Mouse (Mus musculus) layer of hippocampus, adult 11-12 months (tissue): ENCODE results near the gene Vmn2r111.
"Not testable (repeated sequence)": the region's sequence is repeated elsewhere in the genome, so short reads cannot be mapped to it uniquely, and the experiment has no call there.

Experiments
- DNase-seq: peaks from one replicate; pipeline ENCODE4 v3.0.0; 2022; ENCODE audit warnings: low spot score

Gene Vmn2r111

GRCm38 (mm10) chr17:22573382-22573781 is at the start of gene Vmn2r111:
Vmn2r111 (minus strand) TSS chr17:22573482.
- DNase-seq, result not testable (repeated sequence)

- DNase-seq, result not testable (repeated sequence)
These were observed 27.4 kb upstream of the Vmn2r111 start, which contains the start of gene Vmn2r112 for GRCm38 (mm10) chr17:22600651-22601050. Vmn2r112 (plus strand) TSS chr17:22600951.

- DNase-seq, result not testable (repeated sequence)
These were observed 52.8 kb downstream of the Vmn2r111 start for GRCm38 (mm10) chr17:22520467-22520866.

GRCm38 (mm10) chr17:22520037-22520436 is 53.2 kb downstream of the Vmn2r111 start:
- not testable (repeated sequence) for DNase-seq

- DNase-seq, result no peak
These were observed 76.2 kb downstream of the Vmn2r111 start for GRCm38 (mm10) chr17:22497120-22497519.
